Mouse (Mus musculus) CH12.LX (cell line): ENCODE data around the gene Atp5c1. TPM values are rescaled to one million over a fixed set of nuclear protein-coding genes. Genes with fewer than 3 reads are reported as not detected.

ENCODE experiments used
- DNase-seq: peaks from one replicate; pipeline ENCODE4 v3.0.0-alpha.2; 2013; ENCODE audit errors: extremely low read depth
- H3K27ac ChIP-seq: 2 replicates; pipeline ENCODE4 v1.5.1; 2012; ENCODE audit warnings: low read depth, mild to moderate bottlenecking, control low read depth, moderate library complexity; ENCODE audit not compliant: insufficient read depth
- H3K27me3 ChIP-seq: replicated peaks from 2 replicates; pipeline ENCODE3; 2012; ENCODE audit warnings: inconsistent platforms
- H3K36me3 ChIP-seq, 2 experiments: replicated peaks in 1 of 2; 2 replicates each; pipeline versions ENCODE3 to v1.6.1; 2012; ENCODE audit warnings: inconsistent platforms in 1 of 2, low read length in 1 of 2, mild to moderate bottlenecking in 1 of 2, mixed read lengths in 1 of 2, moderate library complexity in 1 of 2; ENCODE audit not compliant: control insufficient read depth in 1 of 2, insufficient read depth in 1 of 2
- H3K4me1 ChIP-seq, 2 experiments: 2 replicates each; pipeline ENCODE4 v1.6.1; 2012; ENCODE audit warnings: inconsistent platforms in 1 of 2, moderate library complexity in 1 of 2; ENCODE audit not compliant: insufficient read depth in 2 of 2, control insufficient read depth in 1 of 2
- H3K4me2 ChIP-seq: 2 replicates; pipeline ENCODE4 v1.6.1; 2012; ENCODE audit warnings: low read depth, mild to moderate bottlenecking, control low read depth; ENCODE audit not compliant: poor library complexity, insufficient read depth, severe bottlenecking
- H3K4me3 ChIP-seq, 3 experiments: fragments of 150-350 bp in 1 of 3; sonication (generic) in 1 of 3; replicated peaks in 1 of 3; 2 replicates each; pipeline versions ENCODE3 to v1.5.1; 2011 to 2012; ENCODE audit warnings: low read depth in 2 of 3, low read length in 2 of 3, mild to moderate bottlenecking in 2 of 3, moderate library complexity in 2 of 3, control low read depth in 1 of 3, improper control_type of control experiment in 1 of 3, inconsistent platforms in 1 of 3, mixed read lengths in 1 of 3; ENCODE audit not compliant: poor library complexity in 1 of 3
- H3K79me2 ChIP-seq: replicated peaks from 2 replicates; pipeline ENCODE4 v1.6.1; 2012; ENCODE audit warnings: mild to moderate bottlenecking, moderate library complexity; ENCODE audit not compliant: control insufficient read depth, poor library complexity, insufficient read depth, severe bottlenecking; ENCODE audit errors: extremely low read depth
- H3K9ac ChIP-seq: 2 replicates; pipeline ENCODE4 v1.6.1; 2012; ENCODE audit warnings: low read depth, mild to moderate bottlenecking, control low read depth, moderate library complexity; ENCODE audit not compliant: insufficient read depth
- H3K9me3 ChIP-seq: replicated peaks from 2 replicates; pipeline ENCODE3; 2012; ENCODE audit warnings: low read length, inconsistent platforms, mixed read lengths
- BHLHE40 ChIP-seq: IDR thresholded peaks from 2 replicates; pipeline ENCODE4 v1.6.1; 2011; ENCODE audit warnings: mild to moderate bottlenecking, low read depth, low read length, improper control_type of control experiment
- CHD1 ChIP-seq: IDR thresholded peaks from 2 replicates; pipeline ENCODE4 v1.6.1; 2012; ENCODE audit warnings: low read depth, low read length, improper control_type of control experiment, inconsistent platforms
- CTCF ChIP-seq, 2 experiments: IDR thresholded peaks in 1 of 2; conservative IDR thresholded peaks in 1 of 2; 2 replicates each; pipeline ENCODE4 v1.5.1; 2011 to 2012; ENCODE audit warnings: low read depth in 2 of 2, low read length in 2 of 2, improper control_type of control experiment in 1 of 2, inconsistent platforms in 1 of 2, mild to moderate bottlenecking in 1 of 2, moderate library complexity in 1 of 2
- E2F4 ChIP-seq: IDR thresholded peaks from 2 replicates; pipeline ENCODE4 v1.6.1; 2011; ENCODE audit warnings: low read depth, low read length, improper control_type of control experiment; ENCODE audit not compliant: insufficient replicate concordance
- ELF1 ChIP-seq: IDR thresholded peaks from 2 replicates; pipeline ENCODE4 v1.6.1; 2014; ENCODE audit warnings: low read depth, mild to moderate bottlenecking, inconsistent platforms, low read length, improper control_type of control experiment
- KAT2A ChIP-seq: IDR thresholded peaks from 2 replicates; pipeline ENCODE4 v1.6.1; 2012; ENCODE audit warnings: low read length, improper control_type of control experiment, inconsistent platforms; ENCODE audit not compliant: insufficient replicate concordance
- MAZ ChIP-seq: IDR thresholded peaks from 2 replicates; pipeline ENCODE4 v1.6.1; 2012; ENCODE audit warnings: low read depth, mild to moderate bottlenecking, inconsistent platforms, low read length, improper control_type of control experiment, moderate library complexity
- NELFE ChIP-seq: IDR thresholded peaks from 2 replicates; pipeline ENCODE4 v1.6.1; 2011; ENCODE audit warnings: low read depth, low read length, improper control_type of control experiment
- NRF1 ChIP-seq: IDR thresholded peaks from 2 replicates; pipeline ENCODE4 v1.6.1; 2014; ENCODE audit warnings: low read depth, mild to moderate bottlenecking, inconsistent platforms, low read length, improper control_type of control experiment, moderate library complexity
- PAX5 ChIP-seq: IDR thresholded peaks from 2 replicates; pipeline ENCODE4 v1.6.1; 2012; ENCODE audit warnings: low read length, inconsistent platforms, mixed read lengths
- RAD21 ChIP-seq: IDR thresholded peaks from 2 replicates; pipeline ENCODE4 v1.6.1; 2011; ENCODE audit warnings: low read depth, mild to moderate bottlenecking, low read length, improper control_type of control experiment, moderate library complexity
- SIN3A ChIP-seq: IDR thresholded peaks from 2 replicates; pipeline ENCODE4 v1.6.1; 2012; ENCODE audit warnings: low read length, improper control_type of control experiment, inconsistent platforms
- SMC3 ChIP-seq: IDR thresholded peaks from 2 replicates; pipeline ENCODE4 v1.6.1; 2011; ENCODE audit warnings: low read depth, low read length, improper control_type of control experiment
- TCF12 ChIP-seq: IDR thresholded peaks from 2 replicates; pipeline ENCODE4 v1.6.1; 2014; ENCODE audit warnings: low read depth, mild to moderate bottlenecking, inconsistent platforms, low read length, improper control_type of control experiment
- ZC3H11A ChIP-seq: IDR thresholded peaks from 2 replicates; pipeline ENCODE4 v1.6.1; 2012; ENCODE audit warnings: low read depth, mild to moderate bottlenecking, inconsistent platforms, low read length, improper control_type of control experiment
- dilution Hi-C: fragments of 300-500 bp; cut with MboI; formaldehyde crosslinking; loops from 2 replicates; pipeline ENCODE4 v1.14.3; 2020; ENCODE audit warnings: low sequenced_read_pairs; ENCODE audit not compliant: extremely low pct_unique_long_range_greater_than_20kb, extremely low pct_ligation_motif_present
- in situ Hi-C: fragments of 300-500 bp; cut with MboI; formaldehyde crosslinking; loops from 3 replicates; pipeline ENCODE4 v1.14.3; 2019; ENCODE audit warnings: low sequenced_read_pairs, low pct_ligation_motif_present, low pct_unique_long_range_greater_than_20kb, mixed read lengths
- polyA plus RNA-seq: library from polyadenylated mRNA; unstranded; fragments of >175 nt; gene quantifications from 2 replicates; pipeline ENCODE4 v1.2.1, GENCODE M21; 2012; ENCODE audit warnings: low read depth; ENCODE audit not compliant: insufficient read length
- total RNA-seq, 2 experiments: library from RNA; depleted of rRNA; stranded (reverse); fragments of 300-350 nt in 1 of 2; fragments of >200 nt in 1 of 2; gene quantifications; 2 replicates each; pipeline ENCODE4 v1.2.3; 2012 to 2014

Atp5c1 gene
- total and polyA plus RNA-seq, 3 experiments, result 336 to 918 (median 423) TPM

DNA sequence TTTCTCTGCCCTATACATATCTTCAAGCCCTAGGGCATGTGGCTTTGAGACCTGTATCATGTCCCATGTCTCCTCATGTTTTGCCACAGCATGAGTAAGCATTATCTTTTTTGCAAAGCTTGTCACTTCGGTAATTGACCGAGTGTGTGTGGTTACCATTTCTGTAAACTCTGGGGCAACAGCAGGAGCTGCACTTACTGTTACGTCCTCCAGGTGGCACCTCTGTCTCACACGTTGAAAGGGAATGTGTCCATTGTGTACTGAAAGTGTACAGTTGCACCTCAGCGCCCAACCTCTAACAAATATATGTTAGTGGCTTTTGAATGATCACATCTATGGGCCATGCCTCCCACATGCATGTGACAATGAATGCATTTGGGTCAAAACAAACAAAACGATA lies 20.9 kb upstream of the Atp5c1 start:
- in situ Hi-C loops, result no loop called here
- TF ChIP-seq TCF12 (0 out of 2 replicates have a peak, but pooled peaks have one; percentile 17), ZC3H11A (peak; percentile 43; the same call in 1 of the 2 replicates), NELFE (0 out of 2 replicates have a peak, but pooled peaks have one; percentile 18), RAD21 (peak; percentile 80), CHD1 (no peak), ELF1 (no peak), CTCF (conservative IDR thresholded peaks at IDR 0.05 in 1 of 2, IDR thresholded peaks at IDR 0.05 in 1 of 2; ENCODE audit: low read depth in 2 of 2, low read length in 2 of 2) (peak; percentile 85 to 88), PAX5 (no peak), SMC3 (peak; percentile 92), SIN3A (no peak), NRF1 (0 out of 2 replicates have a peak, but pooled peaks have one; percentile 10)
- dilution Hi-C loops, result no loop called here
- Histone ChIP-seq H3K4me2 (no peak overlapping the region), H3K9ac (no peak overlapping the region), H3K27me3 (no peaks in the 10 kb centered on the region), H3K4me3 (no peak overlapping the region), H3K36me3 (no peaks in the 10 kb centered on the region), H3K4me1 (peaks cover 2 to 15% of the 10 kb centered on the region in 2 experiments; a peak in 3 of 4 replicates), H3K27ac (no peak overlapping the region), H3K9me3 (no peaks in the 10 kb centered on the region), H3K79me2 (no peaks in the 10 kb centered on the region)
- DNase-seq, result peak; percentile 54

DNA sequence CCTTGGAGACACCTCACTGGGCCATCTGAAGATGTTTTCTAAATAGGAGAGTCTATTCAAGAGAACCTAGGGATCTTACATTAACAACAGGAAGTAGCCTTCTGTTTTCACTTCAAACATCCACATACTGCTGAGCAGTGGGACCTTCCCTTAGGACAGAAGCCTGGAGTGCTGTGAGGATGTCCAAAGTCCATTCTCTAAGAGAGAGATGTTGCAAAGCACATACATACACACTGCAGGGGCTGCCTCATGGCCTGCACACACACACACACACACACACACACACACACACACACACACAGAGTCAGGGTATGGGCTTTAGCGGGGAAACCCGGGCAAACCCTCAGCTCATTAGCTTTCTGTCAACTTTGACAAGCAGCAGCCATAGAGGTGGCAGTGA lies 20.2 kb upstream of the Atp5c1 start:
- Histone ChIP-seq H3K4me2 (no peak overlapping the region), H3K4me1 (peaks cover 2 to 15% of the 10 kb centered on the region in 2 experiments; a peak in 3 of 4 replicates), H3K4me3 (no peak overlapping the region), H3K27ac (no peak overlapping the region), H3K9me3 (no peaks in the 10 kb centered on the region), H3K27me3 (no peaks in the 10 kb centered on the region), H3K9ac (no peak overlapping the region), H3K79me2 (no peaks in the 10 kb centered on the region), H3K36me3 (no peaks in the 10 kb centered on the region)
- no peak for DNase-seq
- in situ Hi-C loops (no loop called here), dilution Hi-C loops (no loop called here)
- TF ChIP-seq KAT2A (no peak), BHLHE40 (no peak), MAZ (no peak), E2F4 (no peak)
